ENCODE assay signal across 10 mouse cellular contexts in genomic region chr7:97391293-97392078, GRCm38 (mm10). TPM values are rescaled to one million over a fixed set of nuclear protein-coding genes. Genes with fewer than 3 reads are reported as not detected.
DNase-seq lines count a peak whose midpoint lies in the region; ATAC-seq and TF ChIP-seq lines count a peak whose summit lies in the region.
"Had no signal": no experiment of that assay in that cellular context is flagged by ENCODE, and none has a peak within 500 bp of the region (broad histone marks: within the 10 kb centered on the region; RNA-seq: fewer than 3 reads in every experiment).

No protein-coding gene starts in this region.

- H3K4me3 ChIP-seq in hindbrain, embryonic 14.5 days (replicated peaks; ENCODE audit: low read length): no peak overlapping the region
- no peak overlapping the region for H3K4me3 ChIP-seq in midbrain, embryonic 15.5 days
- H3K4me3 ChIP-seq: liver, embryonic 15.5 days had no signal

- no peaks in the 10 kb centered on the region for H3K27me3 ChIP-seq in hindbrain, embryonic 14.5 days (ENCODE audit: control insufficient read depth, insufficient read depth, low read length)
- no peaks in the 10 kb centered on the region for H3K27me3 ChIP-seq in midbrain, embryonic 15.5 days (replicated peaks)
- H3K27me3 ChIP-seq: liver, embryonic 15.5 days had no signal

- peaks cover 56% of the 10 kb centered on the region for H3K36me3 ChIP-seq in hindbrain, embryonic 14.5 days (replicated peaks; ENCODE audit: control insufficient read depth, insufficient read depth)
- peaks cover 11% of the 10 kb centered on the region for H3K36me3 ChIP-seq in midbrain, embryonic 15.5 days (replicated peaks)

- intact Hi-C loops in heart, postnatal 36 days (cut with DNase I): no loop called here

- no peak for TF ChIP-seq CTCF in brain, embryonic 14.5 days (IDR thresholded peaks at IDR 0.05; ENCODE audit: borderline replicate concordance, extremely low read depth, insufficient read depth, insufficient read length)

- H3K9me3 ChIP-seq in hindbrain, embryonic 14.5 days (ENCODE audit: control insufficient read depth, low read length): no peaks in the 10 kb centered on the region
- H3K9me3 ChIP-seq in midbrain, embryonic 15.5 days: no peaks in the 10 kb centered on the region
- H3K9me3 ChIP-seq: liver, embryonic 15.5 days had no signal

- H3K4me2 ChIP-seq in hindbrain, embryonic 14.5 days (replicated peaks): no peak overlapping the region
- no peak overlapping the region for H3K4me2 ChIP-seq in midbrain, embryonic 15.5 days
- H3K4me2 ChIP-seq: liver, embryonic 15.5 days had no signal

- peak; percentile 87 for ATAC-seq in hindbrain, embryonic 14.5 days (ENCODE audit: low FRiP score)
- ATAC-seq in midbrain, embryonic 15.5 days (replicated peaks): peak; percentile 81

- no peak overlapping the region for H3K9ac ChIP-seq in hindbrain, embryonic 14.5 days
- no peak overlapping the region for H3K9ac ChIP-seq in midbrain, embryonic 15.5 days
- H3K9ac ChIP-seq: liver, embryonic 15.5 days had no signal

- DNase-seq in heart, adult 8-10 months (ENCODE audit: low spot score): peak; percentile 33
- no peak for DNase-seq in heart, postnatal 36 days
- peak; percentile 96 for DNase-seq in brain, embryonic 14.5 days (ENCODE audit: low read depth)
- peak; percentile 60 for DNase-seq in hindbrain, embryonic 14.5 days (ENCODE audit: low spot score)
- no peak for DNase-seq in thymus, postnatal 14 days
- no peak for DNase-seq in adrenal gland, postnatal 25 days
- no peak for DNase-seq in c-Kit-positive CD71-positive TER-119-positive erythroid progenitor cells, embryonic 14.5 days (ENCODE audit: low spot score)

- peak overlapping the region; percentile 38 for H3K27ac ChIP-seq in hindbrain, embryonic 14.5 days
- H3K27ac ChIP-seq in midbrain, embryonic 15.5 days: 0 out of 2 replicates have a peak overlapping the region, but pooled peaks have one; percentile 15
- H3K27ac ChIP-seq: liver, embryonic 15.5 days had no signal

- H3K4me1 ChIP-seq in hindbrain, embryonic 14.5 days (replicated peaks; ENCODE audit: control insufficient read depth, insufficient read depth, low read length): no peaks in the 10 kb centered on the region
- H3K4me1 ChIP-seq in midbrain, embryonic 15.5 days: no peaks in the 10 kb centered on the region
- H3K4me1 ChIP-seq: liver, embryonic 15.5 days had no signal

- TF ChIP-seq POLR2A in brain, embryonic 14.5 days (IDR thresholded peaks at IDR 0.05; ENCODE audit: borderline replicate concordance, extremely low read depth, insufficient read depth, insufficient read length, poor library complexity, severe bottlenecking): no peak

- 55% methylated on average over 13 of the region's 13 CpGs for WGBS in hindbrain, embryonic 14.5 days
- 69% methylated on average over 13 of the region's 13 CpGs for WGBS in midbrain, embryonic 15.5 days

RNA-seq across cellular contexts. Expression of gene Ndufc2, which starts 8.3 kb away (rescaled TPM):
- 100 to 1,000 TPM; 498 to 518 (median 508) TPM for total RNA-seq in heart, adult 8-10 months (2022)
- 100 to 1,000 TPM; 475 to 537 TPM for total RNA-seq in heart, postnatal 36 days (2021)
- 236 and 348 TPM in 2 replicates for polyA plus RNA-seq in brain, embryonic 14.5 days (2012; rRNA removed)
- 499 and 550 TPM in 2 replicates for polyA plus RNA-seq in hindbrain, embryonic 14.5 days (2014; fragmentation: Nextera tagmentation; extraction: Ambion mirVana)
- polyA plus RNA-seq in midbrain, embryonic 15.5 days (2015; fragmentation: Nextera tagmentation; extraction: Ambion mirVana): 377 and 384 TPM in 2 replicates
- 221 and 290 TPM in 2 replicates for total RNA-seq in adrenal gland, postnatal 25 days (2021)

RNA-seq across cellular contexts. Expression of gene Alg8, which starts 20.1 kb away (rescaled TPM):
- 1 to 10 TPM; 4.8 to 5.3 (median 4.9) TPM for total RNA-seq in heart, adult 8-10 months (2022)
- 1 to 10 TPM; 4.2 to 4.7 TPM for total RNA-seq in heart, postnatal 36 days (2021)
- 19.7 and 28.8 TPM in 2 replicates for polyA plus RNA-seq in brain, embryonic 14.5 days (2012; rRNA removed)
- polyA plus RNA-seq in hindbrain, embryonic 14.5 days (2014; fragmentation: Nextera tagmentation; extraction: Ambion mirVana): 10.4 and 11.1 TPM in 2 replicates
- polyA plus RNA-seq in midbrain, embryonic 15.5 days (2015; fragmentation: Nextera tagmentation; extraction: Ambion mirVana): 12.9 and 14.2 TPM in 2 replicates
- total RNA-seq in adrenal gland, postnatal 25 days (2021): 17.4 and 24.3 TPM in 2 replicates

RNA-seq across cellular contexts. Expression of gene Thrsp, which starts 26.0 kb away (rescaled TPM):
- total RNA-seq in heart, adult 8-10 months (2022): 10 to 100 TPM; 51.1 to 70.8 (median 68.7) TPM
- 10 to 100 TPM; 43.7 to 50.9 TPM for total RNA-seq in heart, postnatal 36 days (2021)
- polyA plus RNA-seq in brain, embryonic 14.5 days (2012; rRNA removed): 1.8 and 2.1 TPM in 2 replicates
- 1.8 and 2.2 TPM in 2 replicates for polyA plus RNA-seq in hindbrain, embryonic 14.5 days (2014; fragmentation: Nextera tagmentation; extraction: Ambion mirVana)
- 1.7 and 1.9 TPM in 2 replicates for polyA plus RNA-seq in midbrain, embryonic 15.5 days (2015; fragmentation: Nextera tagmentation; extraction: Ambion mirVana)
- total RNA-seq in adrenal gland, postnatal 25 days (2021): 584 and 613 TPM in 2 replicates
- total RNA-seq: common myeloid progenitor, adult 5-6 weeks had no signal

RNA-seq across cellular contexts. Expression of gene Kctd21, which starts 59.4 kb away (rescaled TPM):
- total RNA-seq in heart, adult 8-10 months (2022): 1 to 10 TPM; 3.0 to 5.0 (median 3.8) TPM
- total RNA-seq in heart, postnatal 36 days (2021): 1 to 10 TPM; 2.7 to 4.7 TPM
- polyA plus RNA-seq in brain, embryonic 14.5 days (2012; rRNA removed): 8.7 and 9.5 TPM in 2 replicates
- polyA plus RNA-seq in hindbrain, embryonic 14.5 days (2014; fragmentation: Nextera tagmentation; extraction: Ambion mirVana): 7.1 and 9.3 TPM in 2 replicates
- 8.1 and 8.3 TPM in 2 replicates for polyA plus RNA-seq in midbrain, embryonic 15.5 days (2015; fragmentation: Nextera tagmentation; extraction: Ambion mirVana)
- 9.0 and 9.1 TPM in 2 replicates for total RNA-seq in adrenal gland, postnatal 25 days (2021)

RNA-seq across cellular contexts. Expression of gene Kctd14, which starts 59.6 kb away (rescaled TPM):
- total RNA-seq in heart, adult 8-10 months (2022): under 1 TPM; 0.28 to 0.60 (median 0.49) TPM
- not detected for total RNA-seq in heart, postnatal 36 days (2021)
- polyA plus RNA-seq in brain, embryonic 14.5 days (2012; rRNA removed): 1.3 and 1.6 TPM in 2 replicates
- polyA plus RNA-seq in hindbrain, embryonic 14.5 days (2014; fragmentation: Nextera tagmentation; extraction: Ambion mirVana): 0.90 and 1.5 TPM in 2 replicates
- 1.1 and 1.2 TPM in 2 replicates for polyA plus RNA-seq in midbrain, embryonic 15.5 days (2015; fragmentation: Nextera tagmentation; extraction: Ambion mirVana)
- total RNA-seq in adrenal gland, postnatal 25 days (2021): 1.7 TPM in 2 replicates

Comparison
In these comparisons a context has a peak if more than half of its experiments do, and no peak if none do; other contexts are left out.
1. DNase-seq: peak in heart, adult 8-10 months (single experiment), brain, embryonic 14.5 days (single experiment) and hindbrain, embryonic 14.5 days (single experiment); none in heart, postnatal 36 days (0 of 2), thymus, postnatal 14 days (single experiment), adrenal gland, postnatal 25 days (single experiment) and c-Kit-positive CD71-positive TER-119-positive erythroid progenitor cells, embryonic 14.5 days (single experiment).